In genomic region chr16:42340021-42340768, GRCm38 (mm10) we compare ENCODE assay signal across 8 mouse cellular contexts. TPM values are rescaled to one million over a fixed set of nuclear protein-coding genes. Genes with fewer than 3 reads are reported as not detected.
DNase-seq lines count a peak whose midpoint lies in the region; ATAC-seq lines count a peak whose summit lies in the region.

Gene Gap43 (minus strand): TSS chr16:42340651.

- WGBS in kidney, embryonic 14.5 days, result under 1% methylated on average over 18 of the region's 18 CpGs
- WGBS in hindbrain, embryonic 13.5 days, result 1% methylated on average over 18 of the region's 18 CpGs
- 2% methylated on average over 18 of the region's 18 CpGs for WGBS in liver, embryonic 15.5 days (ENCODE audit: insufficient replicate concordance)

- DNase-seq in kidney, postnatal 14 days, result no peak
- peak; percentile 53 for DNase-seq in embryo, embryonic 10 days (ENCODE audit: low spot score)
- DNase-seq in yolk sac, embryonic 10.5 days (ENCODE audit: low spot score), result peak; percentile 35
- no peak for DNase-seq in urinary bladder, postnatal 4 days (ENCODE audit: low spot score in 2 of 2)
- no peak for DNase-seq in frontal cortex, postnatal 36 days (ENCODE audit: low spot score in 2 of 2)

- peak; percentile 66; the same call in 1 of the 2 replicates for ATAC-seq in kidney, embryonic 14.5 days (ENCODE audit: low FRiP score, low TSS enrichment)
- peak; percentile 91 for ATAC-seq in hindbrain, embryonic 13.5 days (ENCODE audit: low FRiP score)
- ATAC-seq in liver, embryonic 15.5 days (ENCODE audit: insufficient read depth), result no peak

- H3K27me3 ChIP-seq in kidney, embryonic 14.5 days (ENCODE audit: control insufficient read depth, insufficient read depth, low read length), result no peaks in the 10 kb centered on the region
- no peaks in the 10 kb centered on the region for H3K27me3 ChIP-seq in hindbrain, embryonic 13.5 days
- H3K27me3 ChIP-seq in liver, embryonic 15.5 days, result peaks cover 5% of the 10 kb centered on the region; the same call in 1 of the 2 replicates

- H3K36me3 ChIP-seq in kidney, embryonic 14.5 days (ENCODE audit: control insufficient read depth, insufficient read depth, low read length), result no peaks in the 10 kb centered on the region
- H3K36me3 ChIP-seq in hindbrain, embryonic 13.5 days, result no peaks in the 10 kb centered on the region
- H3K36me3 ChIP-seq in liver, embryonic 15.5 days (replicated peaks), result no peaks in the 10 kb centered on the region

- no peaks in the 10 kb centered on the region for H3K9me3 ChIP-seq in kidney, embryonic 14.5 days (ENCODE audit: control insufficient read depth, low read length)
- H3K9me3 ChIP-seq in hindbrain, embryonic 13.5 days, result no peaks in the 10 kb centered on the region
- no peaks in the 10 kb centered on the region for H3K9me3 ChIP-seq in liver, embryonic 15.5 days (replicated peaks)

- H3K27ac ChIP-seq in kidney, embryonic 14.5 days (ENCODE audit: low read depth, low read length), result no peak within 1 kb of the TSS
- peak within 1 kb of the TSS; percentile 93 for H3K27ac ChIP-seq in hindbrain, embryonic 13.5 days
- H3K27ac ChIP-seq in liver, embryonic 15.5 days (replicated peaks), result no peak within 1 kb of the TSS

- H3K4me3 ChIP-seq in kidney, embryonic 14.5 days (ENCODE audit: low read length), result peak within 1 kb of the TSS; percentile 39
- peak within 1 kb of the TSS; percentile 66 for H3K4me3 ChIP-seq in hindbrain, embryonic 13.5 days
- no peak within 1 kb of the TSS; the same call in 1 of the 2 replicates for H3K4me3 ChIP-seq in liver, embryonic 15.5 days (replicated peaks)

- no peak within 1 kb of the TSS; the same call in 1 of the 2 replicates for H3K9ac ChIP-seq in kidney, embryonic 14.5 days (ENCODE audit: low read depth, low read length)
- H3K9ac ChIP-seq in hindbrain, embryonic 13.5 days, result peak within 1 kb of the TSS; percentile 78
- H3K9ac ChIP-seq in liver, embryonic 15.5 days, result no peak within 1 kb of the TSS

- peak within 1 kb of the TSS; percentile 56 for H3K4me2 ChIP-seq in kidney, embryonic 14.5 days (replicated peaks; ENCODE audit: low read depth, low read length)
- peak within 1 kb of the TSS; percentile 64 for H3K4me2 ChIP-seq in hindbrain, embryonic 13.5 days
- peak within 1 kb of the TSS; percentile 18 for H3K4me2 ChIP-seq in liver, embryonic 15.5 days

- H3K4me1 ChIP-seq in kidney, embryonic 14.5 days (ENCODE audit: control insufficient read depth, insufficient read depth, low read length), result peaks cover 14% of the 10 kb centered on the region
- peaks cover 33% of the 10 kb centered on the region for H3K4me1 ChIP-seq in hindbrain, embryonic 13.5 days (replicated peaks)
- no peaks in the 10 kb centered on the region for H3K4me1 ChIP-seq in liver, embryonic 15.5 days (replicated peaks)

RNA-seq across cellular contexts. Expression of gene Gap43, which starts in this region (rescaled TPM):
- 13.3 and 18.9 TPM in 2 replicates for polyA plus RNA-seq in kidney, embryonic 14.5 days (2014; fragmentation: Nextera tagmentation; extraction: Ambion mirVana)
- polyA plus RNA-seq in hindbrain, embryonic 13.5 days (2015; fragmentation: Nextera tagmentation; extraction: Ambion mirVana), result 994 and 1,047 TPM in 2 replicates
- 2.5 and 2.8 TPM in 2 replicates for polyA plus RNA-seq in liver, embryonic 15.5 days (2015; fragmentation: Nextera tagmentation; extraction: Ambion mirVana)

Comparison
In these comparisons a context has a peak if more than half of its experiments do, and no peak if none do; other contexts are left out.
1. RNA of gene Gap43 (polyA plus RNA-seq): 994 to 1,047 TPM in hindbrain, embryonic 13.5 days; 13.3 to 18.9 TPM in kidney, embryonic 14.5 days and 2.5 to 2.8 TPM in liver, embryonic 15.5 days; every median in the first group is over 10 times any median in the second.
2. DNase-seq: peak in embryo, embryonic 10 days (single experiment) and yolk sac, embryonic 10.5 days (single experiment); none in kidney, postnatal 14 days (single experiment), urinary bladder, postnatal 4 days (0 of 2) and frontal cortex, postnatal 36 days (0 of 2).
3. Peak in every context shown above with its lines, with median percentiles within 50 percentile points of each other: H3K4me2 ChIP-seq.